Mouse (Mus musculus) thymus, adult 18-20 months (tissue): ENCODE measurements around the gene C130050O18Rik.

Experiments used
- DNase-seq, 2 experiments: peaks; one replicate each; pipeline ENCODE4 v3.0.0; 2022; ENCODE audit warnings: mixed read lengths in 2 of 2

The C130050O18Rik gene

DNA sequence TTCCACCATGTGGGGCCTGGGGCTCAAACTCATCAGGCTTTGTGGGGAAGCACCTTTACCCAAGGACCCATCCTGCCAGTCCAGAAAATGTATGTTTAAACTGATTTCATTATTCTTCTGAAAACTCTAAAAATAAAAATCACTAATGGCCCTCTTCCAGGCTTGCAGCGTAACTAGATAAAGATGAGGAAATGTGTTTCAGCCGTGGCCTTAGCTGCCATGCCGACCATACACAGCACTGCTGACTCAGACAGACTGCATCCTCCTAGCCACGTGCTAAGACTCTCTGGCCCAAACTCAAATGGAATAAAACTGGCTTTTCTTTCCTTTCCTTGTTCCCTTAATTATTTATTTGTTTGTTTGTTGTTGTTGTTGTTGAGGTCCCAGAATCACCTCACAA, 59.8 kb downstream of the C130050O18Rik start:
- DNase-seq: no peak
